Mouse (Mus musculus) MEL (cell line): ENCODE results near the gene Mrpl43.

ENCODE experiments used
- CTCF ChIP-seq, 3 experiments: IDR thresholded peaks in 2 of 3; conservative IDR thresholded peaks in 1 of 3; 2 replicates each; pipeline ENCODE4 v1.5.1; 2011 to 2012; ENCODE audit warnings: low read length in 3 of 3, low read depth in 2 of 3, mild to moderate bottlenecking in 2 of 3, improper control_type of control experiment in 1 of 3, inconsistent platforms in 1 of 3, mixed read lengths in 1 of 3, moderate library complexity in 1 of 3; ENCODE audit not compliant: control insufficient read depth in 1 of 3, insufficient read depth in 1 of 3, poor library complexity in 1 of 3, severe bottlenecking in 1 of 3
- ELF1 ChIP-seq: IDR thresholded peaks from 2 replicates; pipeline ENCODE4 v1.6.1; 2014; ENCODE audit warnings: low read depth, mild to moderate bottlenecking, inconsistent platforms, low read length, improper control_type of control experiment, moderate library complexity
- GATA1 ChIP-seq: IDR thresholded peaks from 2 replicates; pipeline ENCODE4 v1.6.1; 2011; ENCODE audit warnings: low read depth, low read length, improper control_type of control experiment
- MEF2A ChIP-seq: IDR thresholded peaks from 2 replicates; pipeline ENCODE4 v1.6.1; 2014; ENCODE audit warnings: low read depth, mild to moderate bottlenecking, inconsistent platforms, low read length, improper control_type of control experiment; ENCODE audit not compliant: poor library complexity, insufficient replicate concordance, severe bottlenecking; ENCODE audit errors: extremely low read depth
- POLR2A ChIP-seq, 2 experiments: IDR thresholded peaks; 2 replicates each; pipeline ENCODE4 v1.6.1; 2011 to 2012; ENCODE audit warnings: low read length in 2 of 2, mild to moderate bottlenecking in 2 of 2, control low read depth in 1 of 2, improper control_type of control experiment in 1 of 2, low read depth in 1 of 2, moderate library complexity in 1 of 2; ENCODE audit not compliant: control insufficient read depth in 1 of 2, insufficient read depth in 1 of 2, poor library complexity in 1 of 2
- UBTF ChIP-seq: IDR thresholded peaks from 2 replicates; pipeline ENCODE4 v1.6.1; 2012; ENCODE audit warnings: low read depth, mild to moderate bottlenecking, inconsistent platforms, low read length, improper control_type of control experiment, moderate library complexity, borderline replicate concordance; ENCODE audit not compliant: insufficient read depth
- ZC3H11A ChIP-seq: IDR thresholded peaks from 2 replicates; pipeline ENCODE4 v1.6.1; 2012; ENCODE audit warnings: low read depth, mild to moderate bottlenecking, inconsistent platforms, low read length, improper control_type of control experiment

DNA sequence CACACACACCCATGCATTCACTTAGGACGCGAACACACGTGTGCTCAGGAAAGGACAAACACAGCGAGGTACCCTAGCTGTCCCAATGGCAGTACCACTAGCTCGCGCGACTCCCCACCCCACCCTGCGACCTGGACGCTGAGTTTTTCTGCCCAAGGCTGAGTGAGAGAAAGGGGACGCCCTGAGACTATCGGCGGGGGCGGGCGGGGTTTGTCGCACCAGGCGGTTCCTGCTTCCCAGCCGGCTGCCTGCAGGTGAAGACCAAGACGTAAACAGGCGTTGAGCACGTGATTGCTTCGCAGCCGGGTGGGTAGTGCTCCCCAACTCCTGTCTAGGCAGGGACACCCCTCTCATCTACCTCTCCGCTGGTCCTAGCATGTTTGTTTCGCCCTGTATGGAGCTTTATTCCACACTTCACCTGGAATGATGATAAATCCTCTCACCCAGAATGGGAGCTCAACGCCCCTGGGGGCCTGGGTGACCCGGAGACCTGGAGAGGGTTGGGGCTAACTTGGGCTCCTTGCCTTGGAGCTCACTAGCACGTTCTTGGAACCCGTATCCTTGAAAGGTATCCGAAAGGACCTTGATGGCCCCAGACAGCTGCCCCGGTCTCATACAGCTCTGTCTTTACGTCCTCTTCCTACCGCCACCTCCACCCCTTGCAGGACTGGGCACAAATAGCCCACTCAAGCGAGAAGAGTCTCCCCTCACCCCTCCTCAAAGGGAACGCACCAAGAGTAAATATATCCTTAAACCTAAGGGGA, 9.5 kb upstream of the Mrpl43 start:
- no peak for TF ChIP-seq CTCF (IDR thresholded peaks at IDR 0.05 in 2 of 3, conservative IDR thresholded peaks at IDR 0.05 in 1 of 3; ENCODE audit: control insufficient read depth in 1 of 3, insufficient read depth in 1 of 3, low read depth in 2 of 3, low read length in 3 of 3, poor library complexity in 1 of 3, severe bottlenecking in 1 of 3)
- no peak for TF ChIP-seq UBTF
- TF ChIP-seq ELF1, result no peak; the same call in 1 of the 2 replicates
- no peak for TF ChIP-seq MEF2A
- no peak for TF ChIP-seq GATA1
- no peak for TF ChIP-seq ZC3H11A
- peak in 1 of 2 experiments; percentile 21; a peak in 1 of 4 replicates for TF ChIP-seq POLR2A (IDR thresholded peaks at IDR 0.05; ENCODE audit: control insufficient read depth in 1 of 2, insufficient read depth in 1 of 2, low read depth in 1 of 2, low read length in 2 of 2, poor library complexity in 1 of 2)
